Mouse (Mus musculus): ENCODE measurements at regions not wholly inside any gene's neighbourhood (a gene's known extent, or its start where the extent isn't known, plus 50 kb on each side); places are given as distances from the start of the nearest gene placed in this dataset.

- no peak for DNase-seq (ENCODE audit: low spot score)
Observed at GRCm38 (mm10) chr14:105570156-105570555, 311.8 kb downstream of the Ndfip2 start.

GRCm38 (mm10) chr14:105565827-105566226, 307.5 kb downstream of the Ndfip2 start:
- no peak for DNase-seq (ENCODE audit: low spot score)

GRCm38 (mm10) chr14:105562843-105563242, 304.5 kb downstream of the Ndfip2 start:
- DNase-seq (ENCODE audit: low spot score), result no peak

DNA sequence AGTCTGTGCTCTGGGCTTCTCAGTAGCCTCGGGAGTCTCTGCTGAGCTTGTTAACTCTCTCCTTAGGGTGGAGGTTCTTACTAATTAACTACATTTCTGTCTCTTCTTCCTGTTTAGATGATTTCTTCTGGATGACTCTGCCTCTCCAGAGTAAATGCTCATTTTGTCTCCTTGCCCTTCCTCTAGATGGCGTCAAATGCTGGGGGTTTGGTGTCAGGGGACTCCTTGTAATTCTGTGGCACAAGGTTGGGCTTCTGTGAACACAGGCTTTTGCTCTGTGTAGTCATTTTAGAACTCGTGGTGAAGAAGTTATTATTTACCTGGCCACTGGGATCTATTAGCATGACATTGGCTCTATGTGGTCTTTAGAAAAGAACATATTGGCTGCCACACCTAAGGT, 298.4 kb downstream of the Ndfip2 start:
- no peak for DNase-seq (ENCODE audit: low spot score)

- DNase-seq (ENCODE audit: low spot score), result no peak
Observed at GRCm38 (mm10) chr14:105544066-105544465, 285.7 kb downstream of the Ndfip2 start.

DNA sequence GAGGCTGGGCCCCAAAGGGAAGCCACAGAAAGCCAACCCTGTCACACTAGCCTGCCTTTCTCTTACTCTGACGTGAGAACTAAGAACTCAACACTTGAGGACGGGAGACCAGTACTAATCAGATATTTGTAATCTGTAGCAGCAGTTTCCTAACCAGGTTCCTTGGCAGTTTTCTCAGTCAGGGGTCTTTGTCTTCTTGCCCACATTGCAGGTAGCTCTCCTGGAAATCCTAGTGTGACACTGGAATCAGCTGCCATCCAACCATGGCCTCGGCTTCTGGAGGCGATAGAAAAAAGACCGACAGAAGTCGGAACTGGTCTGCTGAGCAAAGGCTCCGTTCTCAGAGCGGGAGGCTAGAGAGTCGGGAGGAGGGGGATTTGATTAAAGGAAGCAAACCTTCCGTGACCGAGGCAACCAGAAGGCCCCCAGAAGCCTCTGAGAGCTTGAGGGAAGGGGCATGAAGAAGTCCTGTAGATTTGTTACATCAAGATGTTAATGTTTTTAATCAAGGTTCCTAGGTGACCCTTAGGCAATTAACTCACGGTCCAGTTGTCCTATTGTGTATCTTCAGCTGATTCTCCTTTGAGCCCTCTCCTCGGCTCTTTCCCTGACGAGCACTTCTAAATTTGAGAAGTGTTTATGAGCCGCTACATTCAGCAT, 284.2 kb downstream of the Ndfip2 start:
- DNase-seq (ENCODE audit: low spot score), result peak; percentile 68

DNA sequence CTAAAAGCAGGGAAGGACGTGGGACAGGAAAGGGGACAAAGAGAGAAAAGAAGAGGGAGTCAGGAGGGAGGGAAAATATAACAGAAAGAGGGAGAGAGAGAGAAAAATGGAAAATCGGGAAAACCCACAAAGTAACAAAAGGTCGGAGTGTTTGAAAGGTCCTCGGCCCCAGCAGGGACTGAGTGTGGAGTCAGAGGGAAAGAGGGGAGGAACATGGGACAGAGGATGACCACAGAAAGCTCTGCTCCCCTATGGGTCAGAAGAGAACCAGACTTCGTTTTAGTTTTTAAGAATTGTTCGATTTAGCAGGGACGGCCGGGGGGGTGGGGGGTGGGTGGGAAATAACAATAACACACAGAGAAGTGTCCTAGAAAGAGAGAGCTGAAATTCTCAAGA, 283.7 kb downstream of the Ndfip2 start:
- DNase-seq (ENCODE audit: low spot score), result no peak

DNA sequence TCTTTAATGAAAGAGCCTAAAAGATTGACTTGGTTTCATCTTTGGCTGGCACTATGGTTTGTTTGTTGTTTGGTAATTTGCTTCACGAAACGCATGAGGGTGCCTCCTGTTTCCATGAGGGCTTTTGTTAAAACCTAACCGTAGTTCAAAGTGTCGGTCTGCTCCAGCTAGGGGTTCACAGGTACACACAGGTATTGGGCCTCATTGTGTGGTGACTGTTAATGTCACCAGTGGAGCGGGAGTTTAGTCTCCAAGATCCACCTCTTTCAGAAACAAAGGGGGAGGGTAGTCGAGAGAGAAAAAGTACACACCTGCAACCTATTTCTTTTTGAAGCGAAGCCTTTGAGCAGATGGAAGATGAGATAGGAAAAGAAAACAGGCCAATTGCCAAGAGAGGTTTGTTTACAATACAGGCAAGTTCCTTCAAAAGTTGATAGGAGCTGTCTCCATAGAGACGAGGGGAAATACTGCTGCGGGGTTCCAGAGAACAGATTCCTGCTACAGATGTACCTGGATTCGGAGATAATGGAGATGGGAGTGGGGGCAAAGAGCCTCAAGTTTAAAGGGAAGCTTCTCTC, 273.9 kb downstream of the Ndfip2 start:
- no peak for DNase-seq (ENCODE audit: low spot score)

DNA sequence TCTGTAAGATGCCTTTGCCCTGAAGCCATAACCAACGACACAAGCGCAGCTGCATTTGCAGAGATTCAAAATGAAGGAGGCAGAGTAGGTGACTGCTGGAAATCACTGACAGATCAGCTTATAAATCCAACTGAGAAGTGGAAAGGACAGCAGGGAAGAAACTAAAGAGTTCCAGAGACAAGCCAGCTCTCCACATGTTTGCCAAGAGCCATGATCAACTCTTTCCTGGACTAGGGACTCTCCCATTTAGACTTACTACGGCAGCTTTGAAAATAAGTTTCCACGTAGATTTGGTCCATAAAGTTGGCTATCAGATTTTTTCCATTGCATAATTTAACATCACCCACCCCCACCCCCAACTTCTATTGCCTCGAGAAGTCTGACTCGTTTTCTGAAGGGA, 269.7 kb downstream of the Ndfip2 start:
- DNase-seq (ENCODE audit: low spot score), result no peak

DNA sequence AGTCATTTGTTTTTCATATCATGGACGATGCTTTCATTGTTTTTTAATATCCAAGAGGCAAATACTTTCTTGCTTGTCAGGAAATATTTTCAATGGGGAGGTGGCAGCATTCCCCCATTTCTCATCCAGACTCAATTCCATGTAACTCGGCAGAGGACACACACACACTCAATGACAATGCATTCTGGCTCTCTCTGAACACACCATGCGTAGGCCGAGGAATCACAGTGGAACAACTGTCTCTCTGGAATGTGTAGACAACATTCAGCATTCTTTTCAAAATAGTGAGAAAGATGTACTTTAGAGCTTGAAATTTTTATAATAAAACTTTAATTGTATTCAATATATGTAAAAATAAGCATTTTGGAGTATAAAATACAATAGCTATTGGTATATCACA, 265.5 kb downstream of the Ndfip2 start:
- DNase-seq (ENCODE audit: low spot score), result no peak

DNA sequence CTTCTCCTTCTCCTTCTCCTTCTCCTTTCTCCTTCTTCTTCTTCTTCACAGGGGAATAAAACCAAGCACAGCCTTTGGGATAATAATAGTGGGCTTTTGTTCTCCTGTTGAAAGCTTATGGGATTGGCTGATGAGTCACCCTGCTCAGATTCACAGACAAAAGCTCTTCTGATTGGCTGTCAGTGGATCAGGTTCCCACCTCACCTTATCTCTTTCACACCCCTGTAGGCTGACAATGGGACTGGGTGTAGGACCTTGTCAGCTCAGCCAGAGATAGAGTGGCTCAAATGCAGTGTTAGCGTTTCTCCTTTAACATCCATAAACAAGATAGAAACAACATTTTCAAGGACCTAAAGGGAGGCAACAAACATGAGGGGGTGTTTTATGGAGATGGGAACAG, 263.9 kb downstream of the Ndfip2 start:
- no peak for DNase-seq (ENCODE audit: low spot score)

- no peak for DNase-seq (ENCODE audit: low spot score)
Observed at GRCm38 (mm10) chr14:105518706-105519105, 260.3 kb downstream of the Ndfip2 start.

DNA sequence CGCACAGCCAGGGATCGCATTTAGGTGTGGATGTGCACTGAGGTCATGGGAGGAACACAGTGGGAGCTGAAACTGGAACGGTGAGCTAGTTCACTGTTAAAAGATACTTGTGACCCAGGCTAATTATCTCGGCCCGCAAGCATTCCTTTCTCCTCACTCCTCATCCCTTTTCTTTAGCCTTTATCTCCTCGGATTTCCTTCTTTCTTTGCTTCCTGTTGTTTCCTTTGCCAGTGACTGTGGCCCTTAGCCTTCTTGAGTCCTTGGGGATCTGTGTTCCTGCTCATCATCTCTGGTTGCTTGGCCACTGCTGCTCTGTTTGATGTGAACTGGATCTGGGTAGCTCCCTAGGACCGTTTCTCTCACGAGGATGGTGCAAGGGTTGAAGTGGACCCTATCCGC, 256.0 kb downstream of the Ndfip2 start:
- no peak for DNase-seq (ENCODE audit: low spot score)

DNA sequence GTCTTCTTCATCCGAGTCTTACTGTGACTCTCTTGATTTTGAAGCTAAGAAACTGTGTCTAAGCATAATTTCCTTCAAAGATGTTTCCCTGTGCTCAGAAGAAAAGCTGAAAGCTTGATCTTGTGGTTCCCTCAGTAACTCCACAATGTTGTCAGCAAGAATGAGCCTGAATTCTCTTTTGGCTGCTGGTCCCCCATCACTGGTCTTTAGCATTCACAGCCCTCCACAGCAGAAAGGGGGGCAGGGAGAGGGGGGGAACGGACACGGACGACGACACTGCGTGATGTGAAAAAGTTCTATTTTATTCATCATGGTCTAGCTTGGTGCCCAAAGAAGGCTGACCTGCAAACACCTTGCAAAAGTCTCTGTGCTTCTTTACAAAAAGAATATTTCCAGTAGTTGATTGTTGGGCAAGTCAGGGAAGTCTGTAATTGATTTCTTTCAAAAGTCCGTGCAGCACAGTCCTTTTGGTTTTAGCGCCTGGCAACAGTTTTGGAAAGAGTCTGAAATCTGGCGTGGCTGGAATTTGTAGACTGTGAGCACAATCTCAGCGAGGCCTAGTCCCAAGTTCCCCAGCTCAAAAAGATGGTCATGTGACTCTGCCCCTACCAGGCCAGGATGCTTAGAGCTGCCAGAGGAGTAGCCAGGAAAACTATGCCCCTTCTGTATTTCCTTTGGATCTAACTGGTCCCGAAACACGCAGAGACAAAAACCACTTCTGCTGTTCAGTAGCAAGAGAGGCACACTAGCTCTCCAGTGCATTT, 254.7 kb downstream of the Ndfip2 start:
- no peak for DNase-seq (ENCODE audit: low spot score)

- DNase-seq (ENCODE audit: low spot score), result no peak
Observed at GRCm38 (mm10) chr14:105511826-105512225, 253.5 kb downstream of the Ndfip2 start.

DNA sequence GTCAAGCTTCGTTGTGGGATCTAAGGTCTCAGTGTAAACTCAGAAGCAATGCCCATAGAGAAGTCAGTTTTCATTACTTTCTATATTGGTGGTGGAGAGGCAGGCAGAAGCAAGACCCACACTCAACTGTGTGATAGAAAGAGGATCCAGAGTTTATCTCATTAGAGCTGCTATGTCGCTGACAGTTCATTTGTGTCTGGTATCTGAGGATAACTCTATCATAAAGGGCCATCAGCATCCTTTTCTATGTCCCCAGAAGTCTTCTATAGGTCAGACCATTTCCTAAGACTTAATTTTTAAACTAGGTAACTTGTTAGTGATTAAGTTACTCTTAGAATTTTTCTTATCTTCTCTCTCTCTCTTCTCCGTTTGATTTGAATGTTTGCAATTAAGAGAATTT, 252.8 kb downstream of the Ndfip2 start:
- no peak for DNase-seq (ENCODE audit: low spot score)

- DNase-seq (ENCODE audit: low spot score), result peak; percentile 33
Observed at GRCm38 (mm10) chr14:105505261-105505660, 246.9 kb downstream of the Ndfip2 start.

DNA sequence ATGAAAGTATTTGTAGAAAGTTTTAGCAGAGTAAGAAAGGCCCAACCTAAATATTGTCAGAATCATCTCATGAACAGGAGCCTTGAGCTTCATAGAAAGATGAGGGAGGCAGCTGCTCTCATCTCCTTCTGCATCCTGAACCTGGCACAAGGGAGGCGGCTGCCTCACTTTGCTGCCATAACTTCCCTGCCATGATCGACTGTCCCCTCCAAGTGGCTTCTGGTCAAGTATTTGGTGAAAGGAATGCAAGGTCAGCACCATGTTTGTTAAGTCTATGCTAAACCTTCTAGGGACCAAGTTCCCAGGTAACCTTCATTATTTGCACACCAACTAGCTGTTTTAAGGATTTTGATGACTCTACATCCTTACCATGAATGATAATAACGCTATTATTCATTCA, 246.0 kb downstream of the Ndfip2 start:
- no peak for DNase-seq (ENCODE audit: low spot score)

DNA sequence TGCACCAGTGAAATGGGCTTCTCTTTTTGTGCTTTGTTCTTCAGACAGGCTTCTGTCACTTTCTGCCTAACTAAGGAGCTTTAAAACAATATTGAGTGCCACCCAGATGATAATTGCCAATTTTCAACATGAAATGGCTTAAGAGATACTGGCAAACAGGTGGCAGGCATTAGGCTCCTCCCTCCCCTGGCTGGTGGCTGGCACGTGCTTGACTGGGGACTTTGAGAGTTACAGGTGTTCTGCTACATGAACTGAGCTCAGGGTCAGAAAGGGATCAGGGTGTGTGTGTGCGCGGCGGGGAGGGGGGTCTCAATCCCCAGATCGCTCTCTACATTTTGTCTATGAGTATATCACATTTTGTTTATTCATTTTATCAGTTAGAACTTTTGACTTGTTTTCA, 245.4 kb downstream of the Ndfip2 start:
- no peak for DNase-seq (ENCODE audit: low spot score)

DNA sequence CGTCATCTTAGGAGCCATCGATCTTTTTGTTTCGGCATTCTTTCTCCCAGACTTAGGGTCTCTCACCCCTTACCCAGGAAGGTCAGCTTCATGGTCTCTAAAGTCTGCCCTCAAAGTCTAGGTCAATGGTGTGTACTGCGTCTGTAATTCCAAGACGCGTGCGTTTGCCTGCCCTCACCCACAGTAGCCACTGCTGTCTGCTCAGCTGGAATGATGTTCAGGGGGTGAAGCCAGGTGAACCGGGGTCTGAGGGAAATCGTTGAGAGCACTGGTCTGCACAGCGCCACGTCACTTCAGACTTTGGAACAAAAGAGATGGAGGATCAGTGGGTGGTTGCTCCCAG, 244.2 kb downstream of the Ndfip2 start:
- DNase-seq (ENCODE audit: low spot score), result peak; percentile 24

DNA sequence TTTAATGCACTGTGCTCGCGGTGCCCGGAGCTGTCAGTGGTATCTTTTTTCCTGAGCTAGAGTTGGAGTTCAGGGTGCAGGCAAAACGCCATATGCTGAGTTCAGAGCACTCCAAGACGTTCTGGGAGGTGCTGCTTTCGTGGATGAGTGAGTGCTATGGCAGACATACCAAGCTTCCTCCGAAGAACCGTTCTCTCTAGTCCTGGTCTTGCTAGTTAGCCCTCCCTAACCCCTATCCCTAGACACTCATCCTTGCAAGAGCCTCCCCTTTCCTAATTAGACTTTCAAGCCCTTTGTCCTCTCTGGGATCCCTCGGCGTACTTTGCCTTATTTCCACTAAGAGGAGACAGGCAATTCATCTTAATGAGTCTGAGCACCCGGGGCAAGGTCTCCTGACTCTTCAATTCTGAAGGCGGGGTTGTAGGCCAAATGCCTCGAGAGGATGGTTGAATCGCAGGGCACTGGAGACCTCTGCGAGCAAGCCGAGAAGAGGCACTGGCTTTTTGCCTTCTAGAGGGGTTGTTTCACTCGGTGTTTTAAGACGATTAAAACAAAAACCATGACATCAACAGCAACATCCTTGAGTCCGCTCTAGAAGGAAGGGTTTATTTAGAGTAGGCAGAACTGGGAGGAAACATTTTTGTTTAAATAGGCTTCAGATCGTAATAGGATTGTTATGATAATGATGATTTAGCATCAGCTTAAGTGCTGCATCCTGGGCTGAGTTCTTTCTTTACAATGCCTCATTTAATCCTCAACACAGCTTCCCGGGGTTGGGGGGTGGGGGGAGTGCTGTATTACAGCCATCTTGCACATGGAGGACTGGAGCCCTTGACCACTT, 243.6 kb downstream of the Ndfip2 start:
- peak; percentile 81 for DNase-seq (ENCODE audit: low spot score)

GRCm38 (mm10) chr14:105500966-105501741, 242.8 kb downstream of the Ndfip2 start:
- DNase-seq (ENCODE audit: low spot score), result peak; percentile 76

All from embryo, embryonic 10 days (tissue).